Mouse (Mus musculus) right cerebral cortex, postnatal 36 days (tissue): ENCODE data around the gene Olfml2a.
"Not testable (repeated sequence)": the region's sequence is repeated elsewhere in the genome, so short reads cannot be mapped to it uniquely, and the experiment has no call there.

Source experiments
- DNase-seq, 2 experiments: peaks; one replicate each; pipeline ENCODE4 v3.0.0; 2022; ENCODE audit warnings: low spot score in 2 of 2, mixed read lengths in 1 of 2

Olfml2a gene

GRCm38 (mm10) chr2:39010144-39010543 is 78.4 kb downstream of the Olfml2a start:
- DNase-seq = not testable (repeated sequence)

DNA sequence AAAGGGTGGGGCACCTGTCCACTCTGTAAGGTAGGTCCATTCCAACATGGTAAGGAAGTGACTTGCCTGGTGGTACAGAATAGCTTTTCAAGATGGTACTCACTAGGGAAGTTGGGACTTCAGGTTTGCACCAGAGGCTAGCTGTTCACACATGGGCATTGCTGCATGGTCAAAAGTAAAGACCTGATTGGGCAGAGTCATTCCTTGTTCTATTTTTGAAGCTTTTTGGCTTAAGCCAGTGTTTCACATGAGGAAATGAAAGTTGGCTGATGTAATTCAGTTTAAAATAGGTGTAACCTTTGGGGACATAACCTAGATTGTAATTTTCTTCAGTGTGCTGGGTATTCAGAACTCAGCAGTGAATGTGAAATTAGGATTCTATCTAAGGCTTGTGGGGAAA is 79.5 kb downstream of the Olfml2a start:
- no peak for DNase-seq

DNA sequence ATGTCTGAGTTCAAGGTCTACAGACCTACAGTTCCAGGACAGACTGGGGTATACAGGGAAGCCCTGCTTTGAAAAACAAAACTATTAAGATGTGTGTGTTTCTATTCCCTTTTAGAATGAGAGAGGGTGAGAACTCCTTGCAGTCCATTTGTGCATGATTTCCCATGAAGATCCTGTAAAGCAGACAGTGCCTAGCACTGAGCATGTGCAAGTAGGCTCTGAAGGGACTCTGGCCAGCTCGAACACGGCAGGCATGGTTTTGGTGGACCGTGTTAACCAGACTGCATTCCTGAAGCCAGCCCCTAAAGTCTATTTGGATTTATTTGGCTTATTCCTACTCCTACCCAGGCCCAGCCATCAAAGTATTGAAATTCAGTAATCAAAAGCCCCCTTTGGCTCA is 80.2 kb downstream of the Olfml2a start:
- DNase-seq = no peak

GRCm38 (mm10) chr2:39012768-39013279 is 81.0 kb downstream of the Olfml2a start:
- DNase-seq = no peak
